Mouse (Mus musculus): ENCODE measurements around the gene Klhl23. TPM values are rescaled to one million over a fixed set of nuclear protein-coding genes. Genes with fewer than 3 reads are reported as not detected.
"Not testable (repeated sequence)": the region's sequence is repeated elsewhere in the genome, so short reads cannot be mapped to it uniquely, and the experiment has no call there.

Gene Klhl23
- polyA plus RNA-seq, 1 experiment from 2014 or later = 104 TPM

DNA sequence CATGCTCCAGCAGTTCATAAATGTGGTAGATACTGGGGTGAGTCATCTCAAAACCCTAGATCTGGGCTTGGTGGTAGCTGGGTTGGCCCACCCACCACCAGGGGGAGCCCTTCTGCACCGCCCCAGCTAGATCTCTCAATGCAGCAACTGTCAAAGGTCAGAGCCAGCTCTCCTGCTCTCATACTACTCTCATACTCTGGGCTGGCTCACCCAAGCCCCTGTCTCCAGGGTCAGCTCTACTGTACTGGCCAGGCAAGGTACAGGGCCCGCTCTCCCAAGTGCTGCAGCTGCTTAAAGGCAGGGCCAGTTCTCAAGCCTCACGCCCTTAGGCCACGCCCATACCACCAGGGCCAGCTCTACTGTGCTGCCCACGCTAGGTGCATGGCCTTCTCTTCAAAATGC, 18.8 kb upstream of the Klhl23 start:
- no peaks in the 10 kb centered on the region for H3K4me1 ChIP-seq (ENCODE audit: control insufficient read depth, insufficient read depth, low read length)
- 70% methylated on average over 5 of the region's 5 CpGs for WGBS
- no peaks in the 10 kb centered on the region for H3K27me3 ChIP-seq (ENCODE audit: control insufficient read depth, insufficient read depth, low read depth, low read length)
- no peaks in the 10 kb centered on the region for H3K9me3 ChIP-seq (replicated peaks; ENCODE audit: control insufficient read depth, low read length, poor library complexity, severe bottlenecking)
- no peak overlapping the region for H3K27ac ChIP-seq (ENCODE audit: low read length)
- no peak overlapping the region for H3K4me2 ChIP-seq (ENCODE audit: low read length)
- H3K9ac ChIP-seq (ENCODE audit: low read depth, low read length) = no peak overlapping the region
- H3K36me3 ChIP-seq (ENCODE audit: control insufficient read depth, insufficient read depth, low read length) = no peaks in the 10 kb centered on the region; the same call in 1 of the 2 replicates
- H3K4me3 ChIP-seq (ENCODE audit: low read depth, low read length) = no peak overlapping the region
- no peak; the same call in 1 of the 2 replicates for ATAC-seq

DNA sequence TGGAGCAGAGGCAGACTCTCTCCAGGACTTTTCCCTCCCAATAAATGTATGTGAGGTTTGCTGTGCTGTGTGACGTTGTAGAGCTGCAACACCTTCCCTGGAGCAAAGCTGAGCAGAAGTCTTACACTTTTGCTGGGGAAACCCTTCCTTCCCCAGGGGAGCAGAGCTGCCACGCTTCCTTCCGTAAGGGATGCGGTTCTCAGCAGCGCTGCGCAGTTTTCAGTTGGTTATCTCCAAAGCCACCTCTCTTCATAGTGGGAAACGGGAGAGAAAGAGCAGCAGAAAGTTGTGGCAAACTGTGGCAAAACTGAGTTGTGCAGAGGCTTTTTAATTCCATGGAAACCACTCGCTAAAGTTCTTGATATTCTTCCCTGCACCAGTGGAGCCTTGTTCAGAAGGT, 18.0 kb upstream of the Klhl23 start:
- Histone ChIP-seq H3K9me3 (replicated peaks; ENCODE audit: control insufficient read depth, low read length, poor library complexity, severe bottlenecking) (no peaks in the 10 kb centered on the region), H3K4me3 (ENCODE audit: low read depth, low read length) (no peak overlapping the region), H3K27ac (ENCODE audit: low read length) (no peak overlapping the region), H3K36me3 (ENCODE audit: control insufficient read depth, insufficient read depth, low read length) (no peaks in the 10 kb centered on the region), H3K9ac (ENCODE audit: low read depth, low read length) (no peak overlapping the region), H3K4me1 (ENCODE audit: control insufficient read depth, insufficient read depth, low read length) (no peaks in the 10 kb centered on the region), H3K27me3 (ENCODE audit: control insufficient read depth, insufficient read depth, low read depth, low read length) (no peaks in the 10 kb centered on the region), H3K4me2 (ENCODE audit: low read length) (no peak overlapping the region)
- ATAC-seq = no peak
- 62% methylated on average over 8 of the region's 8 CpGs for WGBS

DNA sequence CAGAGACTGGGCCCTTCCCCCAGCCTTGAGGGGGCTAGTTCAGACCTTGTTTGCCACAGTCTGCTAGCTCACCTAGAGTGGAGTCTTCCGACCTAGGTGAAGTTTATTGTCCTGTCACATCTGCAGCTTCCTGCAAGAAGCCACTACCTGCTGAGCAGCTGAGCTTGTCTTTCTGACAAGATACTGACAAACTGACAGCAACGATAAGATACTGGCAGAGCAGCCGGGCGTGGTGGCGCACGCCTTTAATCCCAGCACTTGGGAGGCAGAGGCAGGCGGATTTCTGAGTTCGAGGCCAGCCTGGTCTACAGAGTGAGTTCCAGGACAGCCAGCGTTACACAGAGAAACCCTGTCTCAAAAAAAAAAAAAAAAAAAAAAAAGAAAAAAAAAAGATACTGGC, 17.1 kb upstream of the Klhl23 start:
- not testable (repeated sequence) for H3K27me3 ChIP-seq (ENCODE audit: control insufficient read depth, insufficient read depth, low read depth, low read length); H3K27ac ChIP-seq (ENCODE audit: low read length); H3K4me1 ChIP-seq (ENCODE audit: control insufficient read depth, insufficient read depth, low read length); ATAC-seq; H3K4me2 ChIP-seq (ENCODE audit: low read length); H3K9ac ChIP-seq (ENCODE audit: low read depth, low read length); H3K9me3 ChIP-seq (replicated peaks; ENCODE audit: control insufficient read depth, low read length, poor library complexity, severe bottlenecking); H3K36me3 ChIP-seq (ENCODE audit: control insufficient read depth, insufficient read depth, low read length); H3K4me3 ChIP-seq (ENCODE audit: low read depth, low read length)
- 92% methylated on average over 7 of the region's 9 CpGs for WGBS

DNA sequence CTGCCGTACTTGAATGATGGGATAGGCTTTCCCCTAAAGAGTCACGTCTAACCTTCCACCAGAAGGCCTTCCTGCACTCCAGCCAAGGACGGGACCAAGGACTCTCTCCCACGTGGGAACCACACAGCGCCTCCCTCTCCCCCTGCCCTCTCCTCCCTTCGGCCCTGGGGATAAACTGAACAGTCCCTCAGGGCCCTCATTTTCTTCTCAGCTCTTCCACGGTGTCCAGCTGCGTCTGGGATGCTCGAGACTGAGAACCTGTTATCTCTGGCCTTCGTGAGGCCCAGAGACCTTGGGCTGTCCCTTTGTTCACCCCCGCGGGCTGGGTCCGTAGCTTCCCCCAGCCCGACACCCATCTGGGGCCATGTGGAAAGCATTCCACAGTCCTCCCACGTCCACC, 11.6 kb upstream of the Klhl23 start:
- Histone ChIP-seq H3K9ac (ENCODE audit: low read depth, low read length) (no peak overlapping the region), H3K27me3 (ENCODE audit: control insufficient read depth, insufficient read depth, low read depth, low read length) (no peaks in the 10 kb centered on the region), H3K4me1 (ENCODE audit: control insufficient read depth, insufficient read depth, low read length) (no peaks in the 10 kb centered on the region), H3K27ac (ENCODE audit: low read length) (no peak overlapping the region), H3K9me3 (replicated peaks; ENCODE audit: control insufficient read depth, low read length, poor library complexity, severe bottlenecking) (no peaks in the 10 kb centered on the region), H3K4me2 (ENCODE audit: low read length) (no peak overlapping the region), H3K4me3 (ENCODE audit: low read depth, low read length) (no peak overlapping the region), H3K36me3 (ENCODE audit: control insufficient read depth, insufficient read depth, low read length) (no peaks in the 10 kb centered on the region)
- WGBS = 56% methylated on average over 15 of the region's 15 CpGs
- no peak for ATAC-seq

DNA sequence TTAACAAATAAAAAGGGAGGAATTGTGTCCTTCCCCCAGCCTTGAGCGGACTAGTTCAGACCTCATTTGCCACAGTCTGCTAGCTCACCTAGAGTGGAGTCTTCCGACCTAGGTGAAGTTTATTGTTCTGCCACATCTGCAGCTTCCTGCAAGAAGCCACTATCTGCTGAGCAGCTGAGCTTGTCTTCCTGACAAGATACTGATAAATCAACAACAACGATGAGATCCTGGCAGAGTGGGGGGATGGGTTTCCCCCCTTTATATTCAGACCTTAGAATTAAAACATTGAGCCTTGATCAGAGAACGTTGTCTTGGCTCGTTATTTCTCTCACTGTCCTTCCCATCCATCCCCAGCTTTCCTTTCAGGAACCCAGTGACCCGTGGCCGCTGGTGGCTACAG, 10.4 kb upstream of the Klhl23 start:
- H3K9ac ChIP-seq (ENCODE audit: low read depth, low read length) = not testable (repeated sequence)

DNA sequence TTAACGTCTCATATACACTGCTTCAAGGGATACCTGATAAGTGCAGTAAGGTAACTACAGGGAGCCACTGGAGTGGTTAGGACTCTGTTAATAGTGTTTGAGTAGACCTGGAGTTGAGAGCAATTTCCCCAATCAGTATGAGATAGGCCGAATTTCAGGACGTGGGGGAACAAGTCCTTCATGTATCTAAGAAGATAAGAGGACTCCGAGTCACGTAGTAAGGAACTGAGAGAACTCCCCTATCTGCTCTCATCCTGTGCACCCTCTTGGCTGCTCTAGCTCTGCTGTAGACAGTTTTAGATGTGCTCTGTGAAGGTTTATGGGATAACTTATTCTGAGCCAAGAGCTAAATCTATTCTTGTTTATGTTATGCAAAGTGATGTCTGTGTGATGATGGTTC, 5.2 kb upstream of the Klhl23 start:
- H3K27me3 ChIP-seq (ENCODE audit: control insufficient read depth, insufficient read depth, low read depth, low read length) = no peaks in the 10 kb centered on the region; the same call in 1 of the 2 replicates
- H3K36me3 ChIP-seq (ENCODE audit: control insufficient read depth, insufficient read depth, low read length) = no peaks in the 10 kb centered on the region
- H3K4me2 ChIP-seq (ENCODE audit: low read length) = no peak overlapping the region
- no peak overlapping the region for H3K4me3 ChIP-seq (ENCODE audit: low read depth, low read length)
- no peak for ATAC-seq
- 91% methylated on average over 5 of the region's 5 CpGs for WGBS
- no peak overlapping the region for H3K9ac ChIP-seq (ENCODE audit: low read depth, low read length)
- H3K9me3 ChIP-seq (replicated peaks; ENCODE audit: control insufficient read depth, low read length, poor library complexity, severe bottlenecking) = no peaks in the 10 kb centered on the region
- peaks cover 3% of the 10 kb centered on the region for H3K4me1 ChIP-seq (ENCODE audit: control insufficient read depth, insufficient read depth, low read length)
- H3K27ac ChIP-seq (ENCODE audit: low read length) = no peak overlapping the region

More for the DNA sequence above, 10.4 kb upstream of the Klhl23 start:
- H3K4me1 ChIP-seq (ENCODE audit: control insufficient read depth, insufficient read depth, low read length); H3K4me3 ChIP-seq (ENCODE audit: low read depth, low read length); H3K9me3 ChIP-seq (replicated peaks; ENCODE audit: control insufficient read depth, low read length, poor library complexity, severe bottlenecking); ATAC-seq; H3K4me2 ChIP-seq (ENCODE audit: low read length); H3K27me3 ChIP-seq (ENCODE audit: control insufficient read depth, insufficient read depth, low read depth, low read length); H3K36me3 ChIP-seq (ENCODE audit: control insufficient read depth, insufficient read depth, low read length); H3K27ac ChIP-seq (ENCODE audit: low read length): not testable (repeated sequence)
- 59% methylated on average over 7 of the region's 7 CpGs for WGBS

DNA sequence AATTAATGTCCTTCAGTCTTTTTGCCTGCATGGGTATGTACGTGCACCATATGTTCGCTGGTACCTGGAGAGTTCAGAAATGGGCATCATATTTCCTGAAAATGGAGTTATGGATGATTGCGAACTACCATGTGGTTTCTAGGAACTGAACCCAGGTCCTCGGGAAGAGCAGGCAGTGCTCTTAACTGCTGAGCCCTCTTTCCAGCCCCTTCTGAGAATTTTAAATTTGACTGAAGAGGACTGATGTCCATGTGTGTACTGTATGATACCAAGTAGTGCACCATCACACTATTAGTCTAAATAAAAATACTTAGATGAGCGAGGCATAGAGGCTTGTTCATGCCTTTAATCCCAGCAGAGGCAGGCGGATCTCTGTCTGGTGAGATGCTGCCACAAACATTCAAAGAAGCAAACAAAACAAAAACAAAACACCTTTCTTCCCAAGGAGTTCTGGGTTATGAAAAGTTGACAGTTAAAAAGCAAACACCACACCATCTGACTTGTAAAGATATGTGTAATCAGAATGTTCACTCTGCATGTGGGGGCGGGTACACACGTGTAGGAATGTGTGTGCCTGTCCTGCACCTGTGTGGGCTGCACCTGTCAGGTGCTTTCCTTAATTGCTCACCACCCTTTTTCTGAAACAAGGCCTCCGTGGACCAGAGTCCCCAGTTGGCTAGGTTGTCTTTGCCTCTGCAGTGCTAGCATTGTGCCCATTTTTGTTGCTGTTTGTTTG, 3.2 kb upstream of the Klhl23 start:
- 93% methylated on average over 9 of the region's 9 CpGs for WGBS
- H3K9ac ChIP-seq (ENCODE audit: low read depth, low read length) = no peak overlapping the region
- H3K27me3 ChIP-seq (ENCODE audit: control insufficient read depth, insufficient read depth, low read depth, low read length) = no peaks in the 10 kb centered on the region; the same call in 1 of the 2 replicates
- H3K4me1 ChIP-seq (ENCODE audit: control insufficient read depth, insufficient read depth, low read length) = peaks cover 10% of the 10 kb centered on the region
- H3K4me3 ChIP-seq (ENCODE audit: low read depth, low read length) = no peak overlapping the region
- no peaks in the 10 kb centered on the region for H3K9me3 ChIP-seq (replicated peaks; ENCODE audit: control insufficient read depth, low read length, poor library complexity, severe bottlenecking)
- no peak overlapping the region for H3K27ac ChIP-seq (ENCODE audit: low read length)
- no peak overlapping the region for H3K4me2 ChIP-seq (ENCODE audit: low read length)
- ATAC-seq = no peak
- no peaks in the 10 kb centered on the region for H3K36me3 ChIP-seq (ENCODE audit: control insufficient read depth, insufficient read depth, low read length)

DNA sequence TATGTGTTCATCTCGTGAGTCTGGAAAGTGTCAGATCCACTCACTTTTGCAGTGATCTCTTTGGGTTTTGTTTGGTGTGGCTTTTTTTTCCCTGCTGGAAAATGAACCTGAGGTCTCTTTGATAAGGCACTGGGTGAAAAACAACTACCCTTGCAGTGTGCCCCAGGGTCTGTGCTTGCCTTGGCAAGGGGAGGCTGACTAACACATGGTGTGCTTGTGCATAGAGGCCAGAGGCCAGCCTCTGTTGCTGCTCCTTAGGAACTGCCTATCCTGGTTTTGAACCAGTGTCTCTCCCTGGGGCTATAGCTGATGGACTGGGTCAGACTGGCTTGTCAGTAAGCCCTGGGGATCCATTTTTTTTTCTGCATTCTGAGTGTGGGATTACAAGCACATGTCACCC, 1.5 kb upstream of the Klhl23 start:
- Histone ChIP-seq H3K27ac (ENCODE audit: low read length) (no peak overlapping the region), H3K4me1 (ENCODE audit: control insufficient read depth, insufficient read depth, low read length) (peaks cover 26% of the 10 kb centered on the region), H3K27me3 (ENCODE audit: control insufficient read depth, insufficient read depth, low read depth, low read length) (no peaks in the 10 kb centered on the region; the same call in 1 of the 2 replicates), H3K9me3 (replicated peaks; ENCODE audit: control insufficient read depth, low read length, poor library complexity, severe bottlenecking) (no peaks in the 10 kb centered on the region), H3K36me3 (ENCODE audit: control insufficient read depth, insufficient read depth, low read length) (no peaks in the 10 kb centered on the region), H3K4me2 (ENCODE audit: low read length) (no peak overlapping the region), H3K9ac (ENCODE audit: low read depth, low read length) (no peak overlapping the region), H3K4me3 (ENCODE audit: low read depth, low read length) (no peak overlapping the region)
- 84% methylated on average over 1 of the region's 1 CpGs for WGBS
- ATAC-seq = no peak

DNA sequence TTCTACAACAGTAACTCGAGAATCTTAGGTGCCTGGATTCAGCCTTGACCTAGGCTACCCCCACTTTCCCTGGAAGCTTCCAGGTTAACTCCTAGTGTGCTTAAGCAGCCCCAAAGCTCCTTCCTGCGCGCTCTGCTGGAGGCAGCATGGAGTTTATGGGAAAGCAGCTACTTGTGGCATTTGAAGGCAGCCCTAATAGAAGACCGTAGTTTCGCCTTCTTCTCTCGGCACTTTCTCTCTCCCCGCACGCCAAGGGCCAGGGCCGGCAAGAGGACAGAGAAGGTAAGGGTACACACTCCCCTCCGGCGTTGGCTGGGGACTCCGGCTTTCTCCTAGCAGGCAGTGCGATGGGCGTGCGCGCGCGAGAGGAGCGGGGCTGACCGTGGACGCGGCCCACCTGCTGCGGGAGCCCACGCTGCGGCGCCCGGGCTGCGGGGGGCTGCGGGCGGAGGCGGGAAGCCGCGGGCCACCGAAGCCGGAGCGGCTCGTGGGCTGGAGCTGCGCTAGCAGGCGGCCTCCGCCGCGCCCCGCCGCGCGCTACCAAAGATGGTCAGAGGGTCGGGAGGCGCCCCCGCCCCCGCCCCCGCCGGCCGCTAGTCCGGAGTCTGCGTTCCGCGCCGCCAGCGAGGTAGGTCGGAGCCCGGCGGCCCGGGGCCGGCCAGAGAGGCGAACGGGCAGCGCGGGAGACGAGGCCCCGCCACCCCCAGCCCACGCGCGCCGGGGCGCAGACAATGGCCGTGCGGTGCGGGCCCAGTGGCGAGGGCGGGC, 801 bp downstream of the Klhl23 start:
- peak; percentile 86 for ATAC-seq
- Histone ChIP-seq H3K4me3 (ENCODE audit: low read depth, low read length) (peak overlapping the region; percentile 83), H3K27ac (ENCODE audit: low read length) (peak overlapping the region; percentile 98), H3K9ac (ENCODE audit: low read depth, low read length) (peak overlapping the region; percentile 96), H3K4me1 (ENCODE audit: control insufficient read depth, insufficient read depth, low read length) (peaks cover 38% of the 10 kb centered on the region), H3K9me3 (replicated peaks; ENCODE audit: control insufficient read depth, low read length, poor library complexity, severe bottlenecking) (no peaks in the 10 kb centered on the region), H3K36me3 (ENCODE audit: control insufficient read depth, insufficient read depth, low read length) (0 out of 2 replicates have a peak, but pooled peaks cover 2% of the 10 kb centered on the region), H3K27me3 (ENCODE audit: control insufficient read depth, insufficient read depth, low read depth, low read length) (no peaks in the 10 kb centered on the region; the same call in 1 of the 2 replicates), H3K4me2 (ENCODE audit: low read length) (peak overlapping the region; percentile 77)
- WGBS = under 1% methylated on average over 58 of the region's 80 CpGs
